Mouse (Mus musculus): ENCODE results near the gene Gm45062. TPM values are rescaled to one million over a fixed set of nuclear protein-coding genes. Genes with fewer than 3 reads are reported as not detected.
A peak's percentile ranks its signal among the peaks of the same experiment; 100 is the strongest.

Gene Gm45062
- total RNA-seq (2021): 1 to 10 TPM; 4.8 to 8.7 TPM
- long read RNA-seq, experiment 1, partial matches to known transcripts: 0 of 2 reads
- long read RNA-seq, experiment 1, other reads (novel, unspliced or antisense): 2 of 2 reads
- long read RNA-seq, experiment 2, partial matches to known transcripts: 1 of 5 reads
- long read RNA-seq, experiment 2, other reads (novel, unspliced or antisense): 4 of 5 reads

DNA sequence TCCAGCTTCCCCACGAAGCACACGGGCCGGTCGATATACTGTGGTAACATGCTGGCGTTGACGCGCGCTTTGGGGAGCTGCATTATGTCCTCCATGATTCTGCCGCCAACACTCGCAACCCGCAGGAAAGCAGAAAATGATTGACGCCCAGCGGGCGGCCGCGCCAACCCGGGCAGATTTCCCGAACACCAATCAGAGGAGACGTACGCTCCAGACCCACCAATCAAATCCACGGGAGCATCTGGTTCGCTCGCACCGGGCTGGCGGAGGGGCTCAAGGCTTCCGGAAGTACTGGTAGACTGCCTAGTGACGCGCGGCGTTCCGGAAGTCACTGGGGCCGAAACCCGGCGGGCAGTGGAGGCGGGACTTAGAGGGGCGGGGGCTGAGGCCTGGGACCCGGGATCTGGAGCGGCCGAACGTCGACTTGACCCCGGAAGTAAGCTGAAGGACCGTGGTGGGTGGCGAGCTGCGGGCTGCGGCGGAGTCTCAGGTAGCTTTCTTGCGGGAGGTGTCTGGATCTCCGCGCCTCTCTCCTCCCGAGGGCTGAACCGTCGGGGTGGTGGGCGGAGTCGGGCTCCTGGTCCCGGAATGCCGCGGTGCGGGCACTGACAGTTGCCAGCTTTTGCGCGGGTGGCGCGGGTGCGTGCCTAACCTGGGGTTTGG, at the start of gene Gm45062, which contains the start of the genes Rpa3 and Umad1:
Gene Gm45062, plus strand, starts transcription at position 447 of the 663 bp plus-strand sequence.
Gene Rpa3, minus strand, starts transcription at position 170 of the 663 bp plus-strand sequence.
Gene Umad1, plus strand, starts transcription at position 285 of the 663 bp plus-strand sequence.
- peak; percentile 97 to 98 for DNase-seq (ENCODE audit: low spot score in 2 of 2)

DNA sequence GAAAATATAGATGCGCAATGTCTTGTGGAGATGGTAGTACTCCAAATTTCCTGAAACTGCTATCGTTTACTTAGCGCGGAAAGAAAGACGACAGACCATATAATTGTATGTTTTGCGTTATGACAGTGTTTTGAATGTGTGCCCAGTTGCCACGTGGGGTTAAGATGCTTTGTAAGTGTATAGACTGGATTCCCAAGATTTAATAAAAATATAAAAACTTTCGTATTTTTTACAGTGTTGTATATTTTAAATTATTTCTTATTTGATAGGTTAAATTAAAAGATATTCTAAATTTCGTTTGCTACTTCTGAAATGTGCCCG, 49.4 kb upstream of the Gm45062 start:
- no peak for DNase-seq (ENCODE audit: low spot score in 2 of 2)

DNA sequence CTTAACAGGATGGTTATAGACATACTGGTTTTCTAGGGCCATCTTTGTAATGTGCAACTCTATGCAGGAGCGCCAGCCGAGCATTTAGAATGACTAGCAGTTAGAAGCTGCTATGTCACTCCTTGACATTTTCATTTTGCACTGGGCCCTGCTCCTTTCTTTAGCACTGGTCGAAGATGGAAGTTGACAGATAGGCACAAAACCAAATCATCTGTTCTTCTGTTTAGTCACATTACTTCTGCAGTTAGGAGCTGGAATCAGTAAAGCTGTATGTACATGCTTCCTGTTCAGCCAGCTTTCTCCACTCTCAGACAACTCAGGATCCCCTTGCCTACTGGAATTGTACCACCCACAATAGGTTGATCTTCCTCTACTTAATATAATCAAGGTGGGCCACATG, 48.6 kb upstream of the Gm45062 start:
- DNase-seq (ENCODE audit: low spot score in 2 of 2): no peak

DNA sequence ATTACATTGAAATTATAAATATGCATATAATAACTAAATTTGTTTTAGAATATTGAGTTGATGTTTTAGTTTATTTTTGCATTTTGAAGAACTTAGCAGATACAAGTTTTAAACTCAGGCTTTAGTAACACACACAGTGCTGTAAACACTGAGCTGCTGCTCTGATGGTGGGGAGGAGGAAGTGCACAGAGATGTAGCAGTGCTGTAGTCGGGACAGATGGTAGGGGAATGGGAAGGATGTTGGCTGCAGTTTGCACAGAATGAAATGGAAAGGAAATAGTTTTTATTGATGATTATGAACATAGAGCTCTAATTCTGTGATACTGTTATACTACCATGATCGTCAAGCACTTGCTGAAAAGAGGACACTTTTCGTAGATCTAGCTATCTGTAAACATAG, 32.2 kb upstream of the Gm45062 start:
- no peak for DNase-seq (ENCODE audit: low spot score in 2 of 2)

DNA sequence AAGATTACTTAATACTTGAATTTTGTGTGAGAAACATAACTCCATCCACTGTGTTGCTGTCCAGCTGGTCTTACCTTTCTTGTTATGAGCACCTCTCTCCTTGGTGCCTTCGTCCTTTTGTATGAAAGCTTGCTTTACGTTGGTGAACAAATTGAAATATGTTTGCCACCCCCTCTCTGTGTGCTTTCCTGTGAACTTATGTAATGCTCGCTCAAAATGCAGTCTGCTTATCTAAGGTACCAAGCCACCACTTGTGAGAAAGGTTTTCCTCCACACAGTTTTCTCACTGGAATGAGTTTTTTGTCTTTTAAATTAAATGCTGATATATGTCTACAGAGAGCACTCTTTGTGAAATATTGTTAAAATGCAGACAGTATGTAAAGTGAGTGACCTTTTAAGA, 30.7 kb upstream of the Gm45062 start:
- DNase-seq (ENCODE audit: low spot score in 2 of 2): no peak

DNA sequence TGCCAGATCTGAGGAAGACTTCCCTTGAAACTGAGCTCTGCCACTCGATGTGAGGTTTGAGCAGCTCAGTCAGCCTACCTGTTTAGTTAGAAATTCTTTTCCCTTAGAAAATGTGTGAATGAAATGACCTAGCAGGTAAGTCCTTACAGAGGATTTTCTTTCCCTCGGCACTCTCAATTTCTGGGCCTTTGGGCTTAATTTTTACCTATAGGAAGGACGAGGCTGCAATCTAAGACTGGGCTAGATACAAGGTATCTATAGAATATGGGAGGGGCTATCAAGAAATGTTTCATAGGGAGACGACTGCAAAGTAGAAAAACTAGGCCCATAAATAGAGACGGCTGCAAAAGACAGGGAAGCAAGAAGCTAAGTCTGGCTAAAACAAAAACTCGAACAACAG, 934 bp upstream of the Gm45062 start:
- DNase-seq (ENCODE audit: low spot score in 2 of 2): no peak

DNA sequence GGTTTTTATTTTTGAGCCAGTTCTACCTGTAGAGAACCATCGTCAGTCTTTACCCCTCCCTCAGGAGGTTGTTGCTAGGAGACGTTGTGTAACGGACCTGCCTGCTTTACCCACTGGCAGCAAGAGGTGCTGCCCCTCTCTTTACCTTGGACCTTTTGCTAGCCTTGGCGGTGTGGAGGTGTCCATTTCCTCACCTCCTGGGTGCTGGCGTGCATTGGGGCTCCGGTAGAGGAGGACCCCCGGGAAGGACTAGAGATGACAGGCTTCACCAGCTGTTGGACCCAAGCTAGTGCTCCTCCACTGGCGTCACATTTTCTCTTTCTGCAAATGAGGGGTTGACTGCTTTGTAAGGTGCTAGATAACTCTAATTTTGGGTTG, 406 bp downstream of the Gm45062 start:
- no peak for DNase-seq (ENCODE audit: low spot score in 2 of 2)

DNA sequence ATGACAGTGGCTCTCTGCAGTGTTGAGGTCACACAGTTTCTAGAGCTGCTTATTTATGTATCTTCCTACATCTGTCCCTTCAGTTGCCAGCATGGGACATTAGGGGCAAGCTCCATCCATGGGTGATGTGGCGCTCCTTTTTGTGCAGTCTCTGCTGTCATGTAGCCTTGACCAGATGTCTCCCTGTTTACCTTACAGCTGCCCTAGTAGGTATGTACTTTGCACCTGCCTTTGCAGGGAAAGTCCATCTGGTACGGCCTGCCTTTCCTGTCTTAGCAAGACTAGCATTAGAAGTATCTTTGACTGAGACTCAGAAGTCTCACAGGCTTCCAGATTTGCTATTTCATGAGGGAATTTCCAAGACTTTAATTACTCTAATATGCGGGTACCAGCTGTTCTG, 11.8 kb downstream of the Gm45062 start:
- no peak for DNase-seq (ENCODE audit: low spot score in 2 of 2)

DNA sequence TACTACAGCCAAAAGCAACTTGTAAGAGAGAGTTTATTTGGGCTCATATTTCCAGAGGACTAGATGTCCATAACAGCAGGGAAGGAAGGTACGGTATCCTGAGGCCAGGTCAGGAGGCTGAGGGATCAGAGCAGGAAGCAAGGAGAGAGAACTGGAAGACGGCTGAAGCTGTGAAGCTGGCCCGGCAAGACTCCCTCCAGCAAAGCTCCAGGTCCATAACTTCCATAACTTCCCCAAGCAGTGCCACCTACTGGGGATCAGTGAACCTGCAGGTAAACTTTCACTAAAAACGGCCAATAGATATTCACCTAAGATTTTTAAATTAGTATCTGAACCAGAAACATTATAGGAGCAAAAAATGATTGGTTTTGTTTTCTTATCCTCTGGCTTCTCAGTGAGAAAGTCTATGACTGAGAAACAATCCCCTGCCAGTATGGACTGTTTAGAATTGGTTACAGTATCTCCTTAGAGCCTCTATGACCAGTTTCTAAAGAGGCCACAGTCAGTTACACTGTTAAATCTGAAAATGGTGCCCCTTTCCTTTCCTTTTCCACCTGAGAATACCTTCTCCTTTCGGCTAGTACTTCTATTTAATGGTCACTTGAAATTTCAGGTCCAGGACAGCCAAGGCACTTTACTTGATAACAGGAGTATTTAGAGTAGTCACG, 15.3 kb downstream of the Gm45062 start:
- peak; percentile 24 to 50 for DNase-seq (ENCODE audit: low spot score in 2 of 2)

DNA sequence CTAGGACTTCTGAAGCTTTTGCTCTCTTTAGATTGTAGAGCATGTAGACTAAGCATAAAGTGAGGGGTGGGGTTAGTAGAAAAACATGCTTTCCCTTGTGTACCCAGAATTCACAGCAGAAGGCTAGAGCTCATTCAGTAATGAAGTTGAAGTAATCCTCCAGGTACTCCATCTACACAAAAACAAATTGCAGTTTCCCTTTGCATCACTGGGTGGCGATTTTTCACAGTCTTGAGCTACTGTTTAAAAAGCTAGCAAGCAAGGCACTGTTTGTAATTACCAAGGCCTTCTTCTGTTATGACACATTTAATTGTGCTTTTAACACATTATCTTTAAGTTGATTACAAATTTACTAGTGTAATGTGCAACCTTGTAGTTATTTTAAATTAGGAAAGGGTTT, 15.8 kb downstream of the Gm45062 start:
- DNase-seq (ENCODE audit: low spot score in 2 of 2): peak; percentile 77 to 81

DNA sequence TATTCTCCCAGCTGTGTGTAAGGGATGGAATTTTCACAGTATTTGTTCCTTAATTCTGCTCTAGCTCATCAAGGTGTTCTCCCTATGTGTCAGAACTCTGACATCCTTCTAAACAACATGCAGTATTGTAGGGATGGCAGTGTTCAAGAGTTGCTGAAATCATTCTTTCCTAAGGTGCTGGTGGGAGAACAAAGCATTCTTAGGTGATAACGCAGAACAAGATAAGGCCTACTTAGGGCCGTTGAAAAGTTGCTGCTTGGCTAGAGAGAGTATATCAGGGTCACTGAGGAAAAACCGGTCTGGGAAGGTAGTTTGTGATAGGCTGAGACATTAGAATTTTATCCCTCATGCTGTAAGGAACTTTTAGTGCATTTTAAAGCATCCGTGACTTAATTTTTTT, 17.2 kb downstream of the Gm45062 start:
- no peak for DNase-seq (ENCODE audit: low spot score in 2 of 2)

DNA sequence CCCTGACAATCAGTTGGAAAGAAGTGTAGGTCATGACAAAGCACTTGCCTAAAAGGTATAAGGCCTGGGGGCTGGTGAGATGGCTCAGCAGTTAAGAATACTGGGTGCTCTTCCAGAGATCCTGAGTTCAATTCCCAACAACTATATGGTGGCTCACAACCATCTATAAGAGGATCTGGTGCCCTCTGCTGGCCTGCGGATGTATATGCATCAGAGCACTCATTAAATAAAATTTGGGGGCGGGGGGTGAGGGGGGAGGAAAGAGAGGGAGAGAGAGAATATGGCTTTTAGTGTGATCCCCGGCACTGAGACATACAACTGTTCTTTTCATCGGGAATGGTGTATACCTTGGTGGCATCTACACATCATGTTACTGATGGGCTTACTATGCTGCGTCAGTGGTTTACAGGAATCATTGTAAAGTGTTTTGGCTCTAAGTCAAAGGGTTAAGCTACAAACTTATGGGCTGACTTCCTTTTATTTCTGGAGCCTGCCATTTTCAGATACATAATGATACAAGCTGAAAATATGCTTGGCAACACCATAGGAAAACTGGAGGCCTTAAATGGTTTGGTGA, 19.3 kb downstream of the Gm45062 start:
- no peak for DNase-seq (ENCODE audit: low spot score in 2 of 2)

DNA sequence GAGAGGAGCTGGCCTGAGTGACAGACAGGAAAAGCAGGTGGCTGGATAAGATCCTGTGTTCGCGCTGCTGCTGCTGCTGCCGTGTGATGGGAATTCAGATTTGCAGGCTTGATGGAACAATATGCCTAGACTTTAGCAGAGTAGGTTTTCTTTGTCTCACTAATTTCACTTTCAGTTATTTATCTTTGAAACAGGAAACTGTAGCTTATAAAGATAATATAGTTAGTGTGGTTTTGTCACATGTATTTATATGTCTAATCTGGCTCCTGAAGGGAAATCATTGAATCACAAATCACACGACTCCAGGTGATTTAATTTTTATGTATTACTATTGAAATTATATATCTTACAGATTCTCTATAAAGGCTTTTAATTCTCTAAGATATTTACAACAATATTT, 24.0 kb downstream of the Gm45062 start:
- DNase-seq (ENCODE audit: low spot score in 2 of 2): no peak

DNA sequence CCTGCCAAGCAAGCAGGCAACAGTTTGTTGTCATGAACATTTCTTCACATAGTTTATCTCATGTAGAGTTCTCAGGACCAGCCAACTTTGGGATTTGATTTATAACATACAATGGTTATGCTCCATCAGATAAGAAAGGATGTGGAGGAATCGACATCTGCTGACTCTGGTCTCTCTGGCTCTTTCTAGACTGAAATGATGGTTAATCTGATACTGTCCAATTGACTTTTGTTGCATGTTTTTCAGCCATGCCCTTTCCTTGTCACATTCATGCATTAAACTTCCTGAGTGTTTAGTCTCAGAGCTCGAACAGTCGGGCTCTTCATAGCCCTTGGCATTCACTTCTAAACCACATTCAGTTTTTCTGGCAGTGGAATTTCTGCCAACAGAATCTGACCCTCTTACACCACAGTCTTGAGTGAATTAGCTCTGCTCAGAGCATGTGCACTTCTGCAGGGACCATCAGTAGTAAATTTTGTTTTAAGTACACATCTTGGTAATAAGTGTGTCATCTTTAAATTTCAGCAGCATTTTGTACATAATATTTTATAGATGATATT, 26.2 kb downstream of the Gm45062 start:
- no peak for DNase-seq (ENCODE audit: low spot score in 2 of 2)

DNA sequence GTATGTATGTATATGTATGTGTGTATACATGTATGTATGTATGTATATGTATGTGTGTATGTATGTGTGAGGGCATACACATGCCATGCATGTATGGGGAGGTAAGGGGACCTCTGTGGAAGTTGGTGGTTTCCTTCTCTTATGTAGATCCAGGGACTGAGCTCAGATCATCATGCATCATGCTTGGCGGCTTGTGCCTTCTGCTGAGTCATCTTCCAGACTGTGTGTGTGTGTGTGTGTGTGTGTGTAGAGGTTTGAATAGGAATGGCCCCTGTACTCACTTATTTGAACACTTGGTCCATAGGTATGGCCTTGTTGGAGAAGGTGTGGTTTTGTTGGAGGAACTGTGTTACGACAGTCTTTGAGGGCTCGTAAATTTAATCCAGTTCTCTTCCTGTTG, 26.9 kb downstream of the Gm45062 start:
- DNase-seq (ENCODE audit: low spot score in 2 of 2): no peak

DNA sequence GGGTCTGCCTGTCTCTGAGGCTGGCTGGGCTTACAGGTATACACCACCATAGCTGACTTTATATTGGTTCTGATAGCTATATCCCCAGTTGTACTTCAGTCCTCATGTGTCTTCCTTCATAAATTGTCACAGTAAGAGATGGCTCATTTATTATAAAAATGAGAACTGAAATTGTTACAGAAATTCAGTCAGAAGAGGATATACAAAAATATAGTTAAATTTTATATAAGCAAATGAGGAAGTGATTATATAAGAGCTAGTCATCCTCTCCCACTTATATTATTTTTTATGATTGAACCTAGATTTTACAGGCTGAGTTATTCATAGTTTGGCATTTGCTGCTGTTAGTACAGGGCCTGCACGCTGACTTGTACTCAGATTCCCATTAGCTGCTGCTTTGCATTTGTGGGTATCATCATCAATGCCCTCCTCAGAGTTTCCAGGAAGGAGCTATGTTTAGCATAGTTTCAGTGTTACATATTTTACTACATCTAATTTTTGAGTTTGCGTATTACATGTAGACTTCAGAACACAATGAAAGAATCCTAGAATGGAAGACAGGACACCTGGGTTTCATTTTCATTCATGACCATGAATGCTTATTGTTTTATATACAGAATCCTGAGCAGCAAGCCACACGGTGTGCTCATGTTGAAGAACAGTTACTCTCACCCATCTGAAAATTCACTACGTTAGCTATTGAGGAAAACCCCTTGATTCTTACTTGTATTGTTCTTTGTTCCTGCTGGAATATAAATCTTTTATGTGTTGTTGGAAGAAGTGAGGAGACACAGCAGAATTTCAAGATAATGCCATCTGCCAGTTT, 29.7 kb downstream of the Gm45062 start:
- no peak for DNase-seq (ENCODE audit: low spot score in 2 of 2)

DNA sequence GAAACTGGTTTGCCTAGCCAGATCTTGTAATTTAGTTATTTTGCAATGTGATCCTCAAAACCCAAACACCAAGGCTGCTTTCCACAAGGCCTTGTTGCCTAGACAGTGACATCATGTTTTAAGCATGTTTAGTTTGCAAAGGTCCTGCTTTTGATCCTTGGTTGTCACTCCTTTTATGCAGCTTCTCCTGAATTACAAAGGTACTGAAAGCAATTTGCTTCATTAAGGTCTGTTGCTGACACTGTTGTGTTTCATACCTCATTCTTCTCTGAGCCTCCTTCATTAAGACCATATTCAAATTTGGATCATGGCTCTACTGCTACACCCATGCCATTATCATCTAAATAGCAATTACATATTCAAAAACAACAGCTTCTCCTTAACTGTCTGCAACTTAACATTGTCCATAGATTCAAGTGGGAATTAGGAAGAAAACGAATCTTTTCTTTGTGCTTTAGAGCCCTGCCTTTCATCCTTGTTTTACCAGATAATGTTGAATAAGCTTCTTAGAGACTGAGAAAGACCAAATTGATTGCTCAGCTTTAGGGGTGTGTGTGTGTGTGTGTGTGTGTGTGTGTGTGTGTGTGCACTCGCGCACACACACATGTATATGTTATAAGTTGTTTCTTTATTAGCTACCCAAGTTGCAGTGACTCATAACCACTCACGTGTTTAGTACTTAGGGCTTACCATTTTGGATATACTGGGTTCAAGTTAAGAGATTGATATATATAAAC, 35.0 kb downstream of the Gm45062 start:
- no peak for DNase-seq (ENCODE audit: low spot score in 2 of 2)

DNA sequence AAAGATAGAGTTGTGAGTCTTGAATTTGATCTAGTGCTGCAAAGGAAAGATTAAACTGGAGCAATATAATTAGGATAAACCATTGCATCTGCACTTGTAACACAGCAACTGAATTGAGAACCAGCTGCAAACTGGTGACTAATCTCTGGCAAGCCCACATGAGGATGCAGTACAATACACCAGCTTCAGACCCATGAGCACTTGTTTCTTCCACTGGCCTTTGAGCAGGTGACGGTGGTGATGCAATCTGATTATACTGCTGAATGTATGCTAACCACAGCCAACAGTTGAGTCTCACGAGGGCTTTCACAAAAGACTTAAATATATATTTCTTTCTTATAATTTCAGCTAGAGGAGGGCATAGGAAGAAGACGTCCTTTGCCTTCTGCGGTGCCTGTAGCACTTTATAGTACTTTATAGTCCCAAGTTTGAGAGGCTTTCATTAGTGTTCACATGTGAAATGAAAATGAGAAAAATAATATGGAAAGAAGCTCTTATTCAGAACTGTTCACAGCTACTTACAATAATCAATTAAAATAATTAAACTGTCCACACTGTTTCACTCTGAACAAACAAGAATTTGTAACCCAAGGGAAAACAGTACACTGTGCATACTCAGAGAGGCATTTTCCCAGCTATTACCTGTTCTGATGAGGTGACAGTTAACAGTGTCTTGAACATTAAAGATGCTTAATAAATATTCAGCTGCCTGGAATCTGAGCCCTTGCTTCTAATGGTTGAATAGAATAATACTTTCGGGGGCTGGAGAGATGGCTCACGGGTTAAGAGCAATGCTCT, 40.0 kb downstream of the Gm45062 start:
- no peak for DNase-seq (ENCODE audit: low spot score in 2 of 2)

DNA sequence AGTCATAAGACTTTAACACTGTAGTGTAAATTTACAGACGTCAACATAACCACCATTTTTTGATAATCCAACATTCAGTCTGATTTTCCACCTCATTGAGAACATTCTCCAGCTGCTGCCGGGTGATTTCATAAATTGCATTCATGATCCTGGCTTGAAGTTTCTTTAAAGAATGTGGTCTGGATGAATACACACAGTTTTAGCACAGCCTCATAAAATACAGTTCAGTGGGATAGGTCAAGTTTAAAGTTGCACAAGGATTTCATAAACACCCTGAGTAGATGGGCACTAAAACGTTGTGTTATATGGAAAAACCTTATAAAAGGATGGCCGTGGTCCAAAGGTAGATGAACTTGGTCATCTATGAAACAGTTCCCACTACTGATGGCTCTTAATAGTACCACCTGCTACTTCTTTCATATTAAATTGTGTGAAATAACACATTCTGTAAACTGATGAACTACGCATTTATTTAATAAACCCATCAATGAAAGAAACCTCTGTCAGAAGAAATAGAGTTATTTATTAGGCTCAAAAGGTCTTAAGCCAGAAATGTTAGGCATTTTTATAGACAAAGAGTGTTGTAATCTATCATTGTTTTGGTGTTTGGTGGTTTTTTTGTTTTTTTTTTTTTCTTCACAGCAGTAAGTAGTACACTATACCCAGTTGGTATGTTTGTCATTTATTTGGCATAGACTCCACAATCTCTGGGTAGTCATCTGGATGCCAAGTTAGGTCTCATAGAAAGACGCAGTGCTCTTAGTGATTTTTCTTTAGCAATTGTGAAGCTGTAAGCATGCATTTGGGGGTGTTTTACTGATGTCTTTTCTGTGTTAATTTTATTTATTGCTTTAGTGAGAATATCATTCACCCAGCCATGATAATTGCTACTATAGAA, 48.9 kb downstream of the Gm45062 start:
- no peak for DNase-seq (ENCODE audit: low spot score in 2 of 2)
